Mouse (Mus musculus) lung, adult 2 months (tissue): Measurements from ENCODE around the gene Pi4k2b.

Experiments
- CTCF ChIP-seq: fragments of 200-500 bp; IDR thresholded peaks from 2 replicates; pipeline ENCODE4 v1.5.1; 2011; ENCODE audit warnings: mild to moderate bottlenecking, low read length, control low read depth; ENCODE audit not compliant: insufficient read depth
- POLR2A ChIP-seq: fragments of 200-500 bp; IDR thresholded peaks from 2 replicates; pipeline ENCODE4 v1.6.1; 2011; ENCODE audit warnings: low read depth, mild to moderate bottlenecking, control low read depth, low read length, borderline replicate concordance; ENCODE audit errors: extremely low read depth

DNA sequence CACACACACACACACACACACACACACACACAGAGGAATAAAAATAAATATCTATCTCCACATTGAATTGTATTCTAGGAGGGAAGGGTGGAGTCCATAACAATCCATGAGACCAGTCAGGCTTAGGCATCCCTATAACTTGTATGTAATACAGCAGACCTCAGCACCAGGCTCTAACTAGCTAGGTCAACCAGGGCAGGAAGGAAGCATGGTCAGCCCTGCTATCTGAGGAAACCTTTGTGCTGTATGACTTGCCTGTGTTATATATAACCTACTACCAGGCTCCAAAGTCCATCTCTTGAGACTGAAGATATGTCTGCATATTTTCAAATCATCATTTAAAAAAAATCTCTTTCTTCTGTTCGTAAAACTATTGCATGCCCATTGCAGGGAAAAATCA is 44.1 kb upstream of the Pi4k2b start:
- no peak for TF ChIP-seq POLR2A
- no peak for TF ChIP-seq CTCF
